Mouse (Mus musculus) hindbrain, embryonic 15.5 days (tissue): ENCODE results near the gene Ubqln5. TPM values are rescaled to one million over a fixed set of nuclear protein-coding genes. Genes with fewer than 3 reads are reported as not detected.
A peak's percentile ranks its signal among the peaks of the same experiment; 100 is the strongest.

Experiments used
- ATAC-seq: fragments of 200-750 bp; cut with Nextera tagmentation; 2 replicates; pipeline ENCODE4 v1.8.0; 2017; ENCODE audit warnings: low read depth, moderate number of reproducible peaks, moderate TSS enrichment; ENCODE audit not compliant: low FRiP score
- H3K27ac ChIP-seq: fragments of 300-500 bp; sonication (generic); replicated peaks from 2 replicates; pipeline ENCODE4 v1.5.1; 2015; ENCODE audit warnings: mild to moderate bottlenecking, inconsistent platforms
- H3K27me3 ChIP-seq: fragments of 300-500 bp; sonication (generic); 2 replicates; pipeline ENCODE4 v1.6.1; 2015; ENCODE audit warnings: control low read depth, inconsistent platforms
- H3K36me3 ChIP-seq: fragments of 300-500 bp; sonication (generic); 2 replicates; pipeline ENCODE4 v1.6.1; 2015; ENCODE audit warnings: control low read depth, inconsistent platforms
- H3K4me1 ChIP-seq: fragments of 300-500 bp; sonication (generic); replicated peaks from 2 replicates; pipeline ENCODE4 v1.6.1; 2015; ENCODE audit warnings: control low read depth, inconsistent platforms
- H3K4me2 ChIP-seq: fragments of 300-500 bp; sonication (generic); 2 replicates; pipeline ENCODE4 v1.6.1; 2015; ENCODE audit warnings: moderate library complexity, mild to moderate bottlenecking, inconsistent platforms
- H3K4me3 ChIP-seq: fragments of 300-500 bp; sonication (generic); 2 replicates; pipeline ENCODE4 v1.5.1; 2015; ENCODE audit warnings: mild to moderate bottlenecking, inconsistent platforms
- H3K9ac ChIP-seq: fragments of 300-500 bp; sonication (generic); 2 replicates; pipeline ENCODE4 v1.6.1; 2015; ENCODE audit warnings: inconsistent platforms
- H3K9me3 ChIP-seq: fragments of 300-500 bp; sonication (generic); 2 replicates; pipeline ENCODE4 v1.6.1; 2016; ENCODE audit warnings: control low read depth, inconsistent platforms
- WGBS: fragments of 180-500 bp; shearing (Covaris S2); methylation state at CpG from one replicate; pipeline ENCODE4 v1.1.7; 2015; 5-methylcytosine and 5-hydroxymethylcytosine counted together
- polyA plus RNA-seq: library from polyadenylated mRNA; unstranded; fragments of >200 nt; fragmentation: Nextera tagmentation; extraction: Ambion mirVana; gene quantifications from 2 replicates; pipeline ENCODE4 v1.2.1, GENCODE M21; 2015

Gene Ubqln5
- polyA plus RNA-seq: not detected in 2 replicates

DNA sequence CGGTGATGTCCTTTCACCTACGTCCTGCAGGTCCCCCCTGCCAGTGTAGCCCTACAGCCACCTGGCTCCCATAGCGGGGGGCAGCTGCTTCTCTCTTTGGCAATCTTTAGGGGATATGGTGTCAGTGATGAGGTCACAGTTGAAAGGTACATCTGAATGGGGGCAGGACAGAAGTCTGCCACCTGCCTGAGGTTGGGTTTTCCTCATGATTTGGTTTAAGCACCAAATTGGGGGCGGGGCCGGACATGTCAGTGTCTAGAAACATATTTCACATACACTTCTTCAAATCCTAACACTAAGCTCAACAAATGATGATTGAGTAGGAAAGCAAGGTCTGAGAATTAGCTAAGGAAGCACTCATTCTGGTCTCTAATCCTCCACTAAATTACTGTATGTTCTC is at the start of gene Ubqln5:
TSS of gene Ubqln5 (minus strand) at position 101 of the 400 bp plus-strand sequence.
- no peak within 1 kb of the TSS for H3K9ac ChIP-seq
- H3K4me2 ChIP-seq: no peak within 1 kb of the TSS
- no peaks in the 10 kb centered on the region for H3K36me3 ChIP-seq
- no peaks in the 10 kb centered on the region for H3K4me1 ChIP-seq
- H3K27ac ChIP-seq: no peak within 1 kb of the TSS
- no peak within 1 kb of the TSS for H3K4me3 ChIP-seq
- H3K27me3 ChIP-seq: no peaks in the 10 kb centered on the region
- no peak for ATAC-seq
- WGBS: 93% methylated on average over 5 of the region's 5 CpGs
- H3K9me3 ChIP-seq: no peaks in the 10 kb centered on the region

DNA sequence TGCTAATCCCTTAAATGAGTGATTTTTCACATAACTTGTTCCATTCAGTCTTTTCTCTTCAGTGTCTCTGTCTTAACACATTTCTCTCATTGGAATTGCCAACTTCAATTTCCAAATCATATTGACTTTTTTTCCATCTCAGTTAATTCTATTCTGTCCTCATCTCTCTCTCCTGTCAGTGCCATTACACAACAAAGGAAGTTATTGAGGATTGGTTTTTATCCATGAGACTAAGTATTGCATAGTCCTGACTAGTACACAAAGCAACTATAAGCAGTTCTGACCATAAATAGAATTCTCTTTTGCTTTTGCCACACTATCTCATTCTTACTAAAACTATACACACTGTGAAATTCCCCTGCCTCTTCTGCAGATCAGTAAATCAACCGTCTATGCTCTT is 49.4 kb upstream of the Ubqln5 start:
- no peak for ATAC-seq

DNA sequence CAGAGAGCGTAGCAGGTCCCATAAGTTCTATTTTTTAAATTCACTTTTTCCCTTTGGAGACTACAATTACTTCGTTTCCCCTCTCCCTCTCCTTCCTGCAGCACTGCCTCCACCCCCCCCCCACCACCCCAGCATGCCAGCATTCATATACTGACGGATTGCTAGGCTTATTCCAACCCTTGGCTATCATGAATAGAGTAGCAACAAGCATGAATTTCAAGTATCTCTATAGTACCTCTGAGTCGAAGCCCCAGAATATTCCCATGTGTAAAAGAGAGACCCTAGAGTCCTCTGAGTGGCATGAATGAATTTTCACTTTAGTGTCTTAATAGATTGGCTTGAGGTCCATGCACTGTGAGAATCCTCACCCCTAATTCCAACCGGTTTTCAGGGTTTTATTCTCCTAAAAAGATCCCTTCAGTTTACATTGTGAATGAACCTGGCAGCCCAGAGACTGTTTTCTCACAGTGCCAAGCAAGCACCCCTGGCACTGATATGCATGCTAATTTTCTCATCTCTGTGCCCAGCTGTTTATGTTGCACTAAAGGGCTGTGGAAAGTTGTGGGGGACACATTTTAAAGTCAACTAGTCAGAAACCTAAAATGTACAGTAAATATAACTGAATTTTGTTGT is 48.9 kb upstream of the Ubqln5 start:
- Histone ChIP-seq H3K9ac (no peak overlapping the region), H3K4me3 (no peak overlapping the region), H3K36me3 (no peaks in the 10 kb centered on the region), H3K4me1 (no peaks in the 10 kb centered on the region), H3K4me2 (no peak overlapping the region), H3K27ac (no peak overlapping the region), H3K9me3 (no peaks in the 10 kb centered on the region), H3K27me3 (no peaks in the 10 kb centered on the region)
- ATAC-seq: peak; percentile 59; the same call in 1 of the 2 replicates
- 55% methylated on average over 5 of the region's 5 CpGs for WGBS

More for the DNA sequence above, 49.4 kb upstream of the Ubqln5 start:
- Histone ChIP-seq H3K4me3 (no peak overlapping the region), H3K27ac (no peak overlapping the region), H3K4me1 (no peaks in the 10 kb centered on the region), H3K27me3 (no peaks in the 10 kb centered on the region), H3K9me3 (no peaks in the 10 kb centered on the region), H3K4me2 (no peak overlapping the region), H3K36me3 (no peaks in the 10 kb centered on the region), H3K9ac (no peak overlapping the region)
- WGBS: 58% methylated on average over 1 of the region's 1 CpGs

DNA sequence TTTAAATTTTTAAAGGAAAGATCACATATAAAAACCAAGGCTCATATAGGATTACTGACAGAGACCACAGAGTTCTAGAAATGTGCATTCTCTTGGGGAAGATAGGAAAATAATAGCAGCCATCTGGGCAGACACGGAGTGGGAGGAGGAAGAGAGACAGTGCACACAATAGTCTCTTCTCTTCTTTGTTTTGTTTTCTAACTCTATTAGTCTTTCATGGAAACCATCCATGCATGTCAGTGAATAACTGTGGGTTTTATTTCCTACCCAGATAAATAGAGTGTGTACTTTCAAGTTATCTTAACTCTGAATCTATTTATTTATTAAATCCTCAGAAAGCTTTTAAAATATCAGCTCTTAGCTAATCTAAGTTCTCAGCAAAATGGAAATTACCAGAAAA is 45.5 kb upstream of the Ubqln5 start:
- Histone ChIP-seq H3K4me2 (no peak overlapping the region), H3K27ac (no peak overlapping the region), H3K9me3 (no peaks in the 10 kb centered on the region), H3K36me3 (no peaks in the 10 kb centered on the region), H3K9ac (no peak overlapping the region), H3K27me3 (no peaks in the 10 kb centered on the region), H3K4me1 (no peaks in the 10 kb centered on the region), H3K4me3 (no peak overlapping the region)
- 15% methylated on average over 1 of the region's 1 CpGs for WGBS
- ATAC-seq: no peak

DNA sequence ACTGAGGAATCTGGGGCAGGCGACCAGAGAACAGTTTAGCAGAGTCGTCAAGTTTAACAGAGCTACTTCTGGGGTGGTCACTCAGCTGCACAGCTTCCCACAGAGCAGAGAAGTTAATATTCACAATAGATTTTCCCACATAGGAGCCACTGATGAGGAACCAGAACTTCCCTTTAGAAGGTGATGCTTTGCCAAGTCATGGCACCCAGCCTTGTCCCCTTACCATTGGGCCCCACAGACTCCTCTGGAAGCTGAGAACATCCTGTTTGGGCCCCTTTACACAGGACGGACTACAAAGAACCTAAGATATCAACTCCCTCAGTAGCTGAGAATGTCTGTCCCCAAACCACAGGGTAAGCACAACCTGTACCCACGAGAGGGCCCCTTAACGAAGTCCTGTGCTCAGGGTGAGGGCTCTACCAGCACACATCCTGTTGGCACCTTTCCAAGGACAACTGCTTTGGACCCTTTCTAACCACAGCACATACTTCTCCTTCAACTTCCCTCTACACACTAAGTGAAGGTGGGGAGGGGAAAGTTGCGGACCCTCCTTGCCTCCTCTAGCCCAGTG is 40.1 kb upstream of the Ubqln5 start:
- 85% methylated on average over 6 of the region's 6 CpGs for WGBS
- Histone ChIP-seq H3K4me1 (no peaks in the 10 kb centered on the region), H3K4me3 (no peak overlapping the region), H3K9ac (no peak overlapping the region), H3K27ac (no peak overlapping the region), H3K4me2 (no peak overlapping the region), H3K36me3 (no peaks in the 10 kb centered on the region), H3K27me3 (no peaks in the 10 kb centered on the region), H3K9me3 (no peaks in the 10 kb centered on the region)
- ATAC-seq: no peak

DNA sequence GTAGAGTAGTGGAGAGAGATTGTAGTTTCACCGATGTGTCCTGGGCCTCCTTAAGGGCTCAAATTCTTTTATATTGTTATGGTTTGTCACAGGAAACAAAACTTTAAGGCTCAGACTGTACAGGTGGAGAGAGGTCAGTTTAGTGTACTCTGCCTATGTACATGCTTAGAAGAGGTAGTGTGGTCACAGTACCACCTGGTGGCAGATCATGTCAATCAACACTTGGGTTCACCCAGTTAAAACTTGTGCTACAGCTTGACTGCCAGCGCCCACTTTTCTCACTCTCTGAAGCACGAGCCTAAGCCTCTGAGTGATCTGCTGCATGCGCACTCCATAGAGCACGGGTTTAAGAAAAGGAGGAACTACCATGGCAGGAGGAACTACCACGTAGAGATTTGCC is 37.5 kb upstream of the Ubqln5 start:
- H3K27ac ChIP-seq: no peak overlapping the region
- no peaks in the 10 kb centered on the region for H3K27me3 ChIP-seq
- no peak overlapping the region for H3K9ac ChIP-seq
- ATAC-seq: no peak
- WGBS: 90% methylated on average over 6 of the region's 6 CpGs
- no peaks in the 10 kb centered on the region for H3K4me1 ChIP-seq
- H3K4me3 ChIP-seq: no peak overlapping the region
- no peaks in the 10 kb centered on the region for H3K9me3 ChIP-seq
- no peak overlapping the region for H3K4me2 ChIP-seq
- no peaks in the 10 kb centered on the region for H3K36me3 ChIP-seq

DNA sequence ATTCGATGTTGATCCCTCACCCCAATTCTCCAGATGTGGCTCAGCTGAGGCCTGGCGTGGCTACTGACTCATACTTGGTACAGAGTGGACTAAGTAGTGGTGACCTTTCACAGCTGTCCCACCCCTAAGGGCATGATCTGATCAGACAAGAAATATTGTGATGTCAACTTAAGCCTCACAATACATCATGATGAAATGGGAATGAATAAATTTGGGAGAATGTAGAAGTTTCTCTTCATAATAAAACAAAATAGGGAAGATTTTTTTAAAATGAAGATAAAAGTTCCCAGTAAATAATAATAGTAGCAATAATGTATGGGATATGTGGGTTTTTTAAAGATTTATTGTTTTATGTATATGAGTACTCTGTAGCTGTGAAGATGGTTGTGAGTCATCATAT is 20.8 kb upstream of the Ubqln5 start, which contains the start of gene Ubqlnl:
TSS of gene Ubqlnl (minus strand) at position 101 of the 400 bp plus-strand sequence.
- no peaks in the 10 kb centered on the region for H3K9me3 ChIP-seq
- no peak within 1 kb of the TSS for H3K9ac ChIP-seq
- no peaks in the 10 kb centered on the region for H3K4me1 ChIP-seq
- ATAC-seq: no peak
- no peak within 1 kb of the TSS for H3K4me2 ChIP-seq
- 97% methylated on average over 2 of the region's 2 CpGs for WGBS
- no peak within 1 kb of the TSS for H3K27ac ChIP-seq
- no peaks in the 10 kb centered on the region for H3K36me3 ChIP-seq
- H3K27me3 ChIP-seq: no peaks in the 10 kb centered on the region
- H3K4me3 ChIP-seq: no peak within 1 kb of the TSS

DNA sequence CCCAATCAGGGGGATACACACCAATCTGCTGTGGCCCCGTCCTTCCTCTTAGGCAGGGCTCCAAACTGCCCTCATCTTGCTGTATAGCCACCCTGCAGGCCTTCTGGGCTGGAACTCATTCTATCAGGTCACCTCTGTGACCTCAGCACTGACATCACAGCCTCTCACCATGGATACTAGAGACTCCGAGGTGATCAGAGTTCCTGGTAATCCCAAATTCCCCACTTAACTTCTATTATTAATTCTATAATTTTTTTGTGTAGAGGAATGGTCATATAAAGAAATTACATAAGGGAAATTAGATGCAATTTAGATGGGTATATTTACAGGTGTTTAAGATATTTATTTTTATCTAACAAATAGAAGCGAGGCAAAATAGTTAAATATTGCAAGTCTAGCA is 13.6 kb upstream of the Ubqln5 start, which contains the start of gene Ubqln3:
TSS of gene Ubqln3 (minus strand) at position 101 of the 400 bp plus-strand sequence.
- Histone ChIP-seq H3K36me3 (no peaks in the 10 kb centered on the region), H3K4me2 (no peak within 1 kb of the TSS), H3K9ac (no peak within 1 kb of the TSS), H3K9me3 (no peaks in the 10 kb centered on the region), H3K27me3 (no peaks in the 10 kb centered on the region), H3K4me1 (no peaks in the 10 kb centered on the region), H3K4me3 (no peak within 1 kb of the TSS), H3K27ac (no peak within 1 kb of the TSS)
- 79% methylated on average over 3 of the region's 3 CpGs for WGBS
- no peak for ATAC-seq

DNA sequence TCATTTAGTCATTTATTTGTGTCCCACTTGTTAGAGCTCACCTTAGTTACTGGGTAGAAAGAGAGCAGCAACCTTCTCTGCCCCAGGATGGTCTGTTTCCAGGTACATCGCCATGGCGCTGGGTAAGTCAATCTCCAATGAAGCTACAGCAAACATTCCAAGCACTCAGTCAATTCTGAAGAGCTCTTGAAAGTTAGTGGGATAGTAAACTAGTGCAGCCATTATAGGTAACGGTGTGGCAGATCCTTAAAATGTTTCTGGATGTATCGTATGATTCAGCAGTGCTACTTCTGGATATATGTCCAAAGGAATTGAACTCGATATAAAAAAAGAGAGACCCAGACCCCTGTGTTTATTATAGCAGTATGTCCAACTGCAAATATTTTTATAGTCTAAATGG is 7.7 kb upstream of the Ubqln5 start, which contains the start of gene Olfr643:
TSS of gene Olfr643 (minus strand) at position 101 of the 400 bp plus-strand sequence.
- no peaks in the 10 kb centered on the region for H3K4me1 ChIP-seq
- WGBS: 89% methylated on average over 5 of the region's 5 CpGs
- H3K27ac ChIP-seq: no peak within 1 kb of the TSS
- no peaks in the 10 kb centered on the region for H3K9me3 ChIP-seq
- no peaks in the 10 kb centered on the region for H3K27me3 ChIP-seq
- H3K9ac ChIP-seq: no peak within 1 kb of the TSS
- ATAC-seq: no peak
- H3K36me3 ChIP-seq: no peaks in the 10 kb centered on the region
- no peak within 1 kb of the TSS for H3K4me3 ChIP-seq
- no peak within 1 kb of the TSS for H3K4me2 ChIP-seq

DNA sequence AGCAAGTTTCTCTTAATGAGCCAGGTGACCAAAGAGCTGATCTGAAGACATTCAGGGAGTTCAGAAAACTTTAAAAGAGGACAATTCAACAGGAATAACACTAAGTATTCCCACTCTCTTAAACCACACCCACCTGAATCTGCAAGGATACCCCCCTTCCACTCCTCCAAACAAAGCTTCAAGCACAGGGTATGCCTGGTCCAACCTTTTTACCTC is 25.0 kb downstream of the Ubqln5 start, which contains the start of gene Olfr646:
TSS of gene Olfr646 (plus strand) at position 117 of the 216 bp plus-strand sequence.
- Histone ChIP-seq H3K9ac (no peak within 1 kb of the TSS), H3K4me1 (no peaks in the 10 kb centered on the region), H3K4me3 (no peak within 1 kb of the TSS), H3K4me2 (no peak within 1 kb of the TSS), H3K36me3 (no peaks in the 10 kb centered on the region), H3K27me3 (no peaks in the 10 kb centered on the region), H3K27ac (no peak within 1 kb of the TSS), H3K9me3 (no peaks in the 10 kb centered on the region)
- no peak for ATAC-seq

DNA sequence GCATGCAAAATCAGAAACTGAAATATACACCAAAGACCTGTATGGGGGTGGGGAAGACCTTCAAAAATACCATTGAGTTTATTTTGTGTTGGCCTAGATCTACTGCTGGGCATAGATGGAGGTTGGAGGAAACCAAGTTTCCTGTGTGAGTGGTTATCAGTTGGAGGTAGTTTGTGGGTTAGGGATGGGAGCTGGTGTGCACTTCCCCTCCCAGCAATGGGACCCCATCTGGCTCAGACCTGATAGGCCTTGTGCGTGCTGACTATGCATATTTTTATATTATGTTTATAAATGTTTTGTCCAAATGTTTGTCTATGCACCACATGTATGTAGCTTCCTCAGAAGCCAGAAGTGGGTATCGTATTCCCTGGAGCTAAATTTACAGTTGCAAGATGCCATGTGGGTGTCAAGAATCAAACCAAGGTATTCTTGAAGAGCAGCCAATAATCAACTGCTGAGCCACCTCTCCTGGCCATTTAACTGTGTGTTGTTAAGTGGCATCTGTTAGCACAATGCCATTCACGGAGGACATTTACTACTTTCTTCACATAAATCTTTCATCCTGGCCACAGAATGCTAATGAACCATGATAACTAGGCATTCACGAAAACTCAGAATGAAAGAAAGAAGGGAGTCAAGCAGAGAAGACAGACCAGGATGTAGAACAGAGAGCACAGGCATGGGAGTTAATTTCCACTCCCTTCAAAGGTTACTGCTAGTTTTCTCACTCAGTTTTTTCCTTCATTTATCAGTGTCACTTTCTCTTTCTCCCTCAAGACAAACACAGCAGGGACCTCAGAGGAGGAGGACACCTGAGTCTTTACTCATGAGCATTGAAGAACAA is 25.5 kb downstream of the Ubqln5 start:
- Histone ChIP-seq H3K4me1 (no peaks in the 10 kb centered on the region), H3K27me3 (no peaks in the 10 kb centered on the region), H3K4me2 (no peak overlapping the region), H3K9me3 (no peaks in the 10 kb centered on the region), H3K27ac (no peak overlapping the region), H3K4me3 (no peak overlapping the region), H3K9ac (no peak overlapping the region), H3K36me3 (no peaks in the 10 kb centered on the region)
- no peak for ATAC-seq
- WGBS: 43% methylated on average over 4 of the region's 4 CpGs

DNA sequence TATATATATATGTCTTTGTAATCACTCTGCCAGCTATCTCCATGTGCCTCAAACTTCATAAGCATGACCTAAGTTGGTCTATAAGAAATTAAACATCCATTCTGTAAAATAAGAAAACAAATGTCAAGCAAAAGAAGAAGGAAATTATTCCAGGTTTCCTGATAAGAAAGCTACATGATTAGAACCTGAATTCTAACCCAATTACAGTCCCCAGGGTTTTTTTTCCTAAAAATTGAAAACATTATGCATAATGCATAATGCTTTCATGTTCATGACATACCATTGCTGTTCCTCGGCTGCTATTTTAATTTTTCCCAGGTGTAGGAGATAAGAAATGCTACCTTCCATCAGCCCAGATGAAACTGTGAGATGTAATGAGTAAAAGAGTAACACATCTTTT is 44.3 kb downstream of the Ubqln5 start, which contains the start of gene Olfr645:
TSS of gene Olfr645 (minus strand) at position 101 of the 400 bp plus-strand sequence.
- H3K4me3 ChIP-seq: no peak within 1 kb of the TSS
- no peak within 1 kb of the TSS for H3K9ac ChIP-seq
- no peaks in the 10 kb centered on the region for H3K9me3 ChIP-seq
- H3K36me3 ChIP-seq: no peaks in the 10 kb centered on the region
- H3K27ac ChIP-seq: no peak within 1 kb of the TSS
- H3K4me1 ChIP-seq: no peaks in the 10 kb centered on the region
- no peaks in the 10 kb centered on the region for H3K27me3 ChIP-seq
- no peak within 1 kb of the TSS for H3K4me2 ChIP-seq
- ATAC-seq: no peak
- 70% methylated on average over 1 of the region's 1 CpGs for WGBS
